Mouse (Mus musculus): Measurements from ENCODE around the gene Pqbp1.

DNA sequence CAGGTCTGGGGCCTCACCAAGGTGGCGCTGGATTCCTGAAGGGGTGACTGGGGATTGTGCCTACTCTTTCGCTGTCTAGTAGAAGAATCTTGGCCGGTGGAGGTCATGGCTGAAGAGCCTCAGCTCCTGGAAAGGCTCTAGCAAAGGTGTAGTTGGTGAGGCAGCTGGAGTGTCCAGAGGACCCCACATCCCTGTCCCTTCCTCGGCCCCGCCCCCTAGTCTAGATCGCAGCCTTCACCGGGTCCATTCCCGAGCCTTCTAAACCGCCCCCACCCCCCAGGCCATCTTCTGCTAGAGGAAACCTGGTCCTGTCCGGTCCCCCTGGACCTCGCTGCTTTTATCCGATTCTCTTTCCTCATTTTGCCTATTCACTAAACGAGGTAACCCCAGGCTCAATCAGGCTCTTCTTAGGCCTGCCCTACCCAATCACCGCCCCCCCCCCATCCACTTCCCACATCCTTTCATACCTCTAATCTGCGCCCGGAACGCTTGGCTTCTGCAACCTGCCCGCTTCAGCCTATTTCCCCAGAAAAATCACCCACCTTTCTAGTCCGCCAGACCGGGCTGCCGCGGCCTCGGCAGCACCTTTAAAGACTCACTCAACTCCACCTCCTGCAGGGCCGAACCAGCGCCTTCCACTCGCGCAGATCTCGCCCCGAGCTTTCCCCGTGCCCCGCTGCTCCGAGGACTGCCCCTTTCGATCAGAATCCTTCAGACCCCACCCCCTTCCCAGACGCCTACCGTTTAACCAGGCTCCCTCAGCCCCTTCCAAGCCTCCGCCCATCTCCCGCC, 48.2 kb upstream of the Pqbp1 start, which contains the start of gene Hdac6:
- no peak for TF ChIP-seq CTCF (IDR thresholded peaks at IDR 0.05; ENCODE audit: low read depth, low read length)
- TF ChIP-seq POLR2A (IDR thresholded peaks at IDR 0.05; ENCODE audit: extremely low read depth, insufficient read depth, low read length): peak; percentile 62; the same call in 1 of the 2 replicates

All from liver, adult 2 months (tissue).